Mouse (Mus musculus) layer of hippocampus, adult 8-10 months (tissue): ENCODE measurements around the gene Simc1. TPM values are rescaled to one million over a fixed set of nuclear protein-coding genes. Genes with fewer than 3 reads are reported as not detected.
A peak's percentile ranks its signal among the peaks of the same experiment; 100 is the strongest.
"Not testable (repeated sequence)": the region's sequence is repeated elsewhere in the genome, so short reads cannot be mapped to it uniquely, and the experiment has no call there.

Experiments
- DNase-seq, 2 experiments: peaks; one replicate each; pipeline ENCODE4 v3.0.0; 2022; ENCODE audit warnings: low spot score in 2 of 2
- total RNA-seq, 4 experiments: library from RNA; stranded (reverse); gene quantifications; 2 replicates each; pipeline ENCODE4 v1.2.4; 2022

Simc1 gene
- total RNA-seq, result 10 to 100 TPM; 14.1 to 17.7 (median 15.8) TPM

DNA sequence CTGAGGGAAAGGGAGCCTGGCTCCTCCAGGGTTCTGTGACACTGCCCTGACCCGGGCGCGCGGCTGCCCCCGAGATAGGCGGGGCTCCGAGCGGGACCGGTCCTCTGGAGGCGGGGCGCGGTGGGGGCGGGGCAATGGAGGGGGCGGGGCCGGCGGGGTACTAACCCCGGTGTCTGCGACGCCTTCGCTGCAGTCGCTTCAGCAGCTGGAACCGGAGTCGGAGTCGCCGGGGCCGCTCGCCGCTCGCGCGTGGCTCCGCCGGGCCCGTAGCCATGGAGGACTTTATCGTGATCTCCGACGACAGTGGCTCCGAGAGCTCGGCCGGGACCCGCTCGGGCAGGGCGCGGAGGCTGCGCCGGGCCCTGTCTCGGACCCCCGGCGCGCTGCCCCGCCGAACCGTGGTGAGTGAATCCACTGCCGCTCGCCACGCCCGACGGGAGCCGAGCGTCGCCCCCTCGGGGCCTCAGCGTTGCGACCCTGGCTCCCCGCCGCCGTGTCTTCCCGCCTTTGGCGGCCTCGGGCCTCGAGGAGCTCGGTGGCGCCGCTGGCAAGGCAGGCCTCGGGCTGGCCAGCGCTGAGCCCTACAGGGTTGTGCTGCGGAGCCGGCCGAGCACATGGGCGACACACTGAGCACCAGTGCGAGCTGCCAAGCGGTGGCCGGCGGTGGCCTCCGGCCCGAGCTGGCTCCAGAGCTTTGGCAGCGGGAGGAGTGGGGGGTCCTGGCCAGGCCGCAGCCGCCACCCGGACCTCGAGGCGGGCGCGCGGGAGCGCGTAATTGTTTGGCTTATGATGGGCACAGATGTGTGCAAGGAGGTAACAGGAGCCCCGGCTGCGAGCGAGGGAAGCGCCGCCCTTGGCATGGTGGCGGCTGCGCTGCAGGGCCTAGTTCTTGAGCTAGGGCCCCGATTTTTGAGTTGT is at the start of gene Simc1:
Simc1 (plus strand) TSS at position 176 of the 918 bp plus-strand sequence.
- DNase-seq, result peak; percentile 29 to 47

DNA sequence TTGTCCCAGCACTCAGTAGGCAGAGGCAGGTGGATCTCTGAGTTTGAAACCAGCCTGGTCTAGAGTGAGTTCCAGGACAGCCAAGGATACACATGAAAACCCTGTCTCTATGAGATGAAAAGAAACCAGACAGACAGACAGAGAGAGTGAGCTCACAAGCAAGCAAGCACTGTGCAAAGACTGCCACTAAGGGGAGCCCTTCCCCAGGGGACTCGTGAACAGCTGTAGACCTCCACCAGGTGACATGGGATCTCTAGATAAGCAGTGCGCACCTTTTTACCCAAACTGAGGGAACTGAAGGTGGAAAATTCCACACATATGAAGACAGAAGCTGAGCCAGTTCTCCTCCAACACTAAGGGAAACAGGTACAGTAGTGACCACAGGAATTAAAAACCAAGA is 46.5 kb upstream of the Simc1 start:
- DNase-seq, result no peak

DNA sequence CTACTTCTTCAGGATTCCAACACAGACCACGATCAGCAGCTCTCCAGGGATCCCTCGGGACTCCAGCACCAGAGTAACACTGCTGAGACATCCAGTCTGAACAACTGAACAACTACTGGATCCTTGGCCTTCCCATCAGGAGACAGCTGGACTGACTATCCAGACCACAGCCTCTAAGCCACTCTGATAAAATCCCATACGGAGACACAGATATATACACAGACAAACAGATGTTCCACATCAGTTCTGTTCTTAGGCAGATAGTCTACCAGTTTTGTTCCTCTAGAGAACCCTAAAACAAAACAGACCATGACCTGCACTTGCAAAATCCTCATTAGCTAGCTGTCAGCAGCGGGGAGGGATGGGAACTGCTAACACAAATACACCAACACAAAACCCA is 44.3 kb upstream of the Simc1 start:
- no peak for DNase-seq

DNA sequence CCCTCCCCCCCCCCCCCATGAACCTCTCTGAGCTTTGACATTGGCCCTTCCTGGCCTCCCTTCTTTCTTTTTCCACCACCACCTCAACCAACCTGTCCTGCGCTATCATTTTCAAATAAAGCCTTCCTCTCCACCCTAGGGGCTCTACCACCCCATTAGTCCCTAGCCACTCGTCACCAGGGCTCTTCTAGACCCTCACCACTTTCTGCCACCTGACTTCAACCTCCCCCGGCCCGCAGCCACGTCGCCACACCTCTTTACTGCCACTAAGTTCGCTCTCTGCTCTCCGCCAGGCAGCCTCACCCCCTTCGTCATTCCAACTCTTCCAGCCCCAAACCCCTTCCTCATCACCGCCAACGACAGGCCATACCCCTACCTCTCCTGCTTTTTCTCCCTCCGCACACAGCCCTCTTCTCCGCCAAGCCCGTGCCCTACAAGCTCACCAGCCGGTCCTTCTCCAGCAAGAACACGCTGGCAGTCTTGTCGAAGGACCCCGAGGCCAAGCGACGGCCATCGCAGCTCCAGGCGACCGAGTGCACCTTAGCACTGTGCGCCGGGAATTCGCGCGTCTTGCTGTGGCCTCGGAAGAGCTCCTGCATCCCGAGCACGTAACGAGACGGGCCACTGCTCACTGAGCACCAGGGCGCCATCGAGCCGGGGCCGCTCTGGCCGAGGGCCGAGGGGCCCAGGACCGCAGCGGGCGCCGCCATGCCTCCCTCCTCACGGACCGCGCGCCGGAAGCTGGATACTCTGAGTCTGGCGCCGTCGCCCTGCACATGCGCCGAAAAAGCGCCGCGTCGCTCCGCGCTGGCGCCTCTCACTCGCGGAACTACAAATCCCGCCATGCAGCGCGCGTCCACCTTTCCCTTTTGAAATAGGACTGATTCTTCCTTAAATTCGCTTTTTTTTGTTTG is 35.2 kb upstream of the Simc1 start, which contains the start of gene Thoc3:
Thoc3 (minus strand) TSS at position 752 of the 914 bp plus-strand sequence.
- DNase-seq, result peak; percentile 80 to 89

DNA sequence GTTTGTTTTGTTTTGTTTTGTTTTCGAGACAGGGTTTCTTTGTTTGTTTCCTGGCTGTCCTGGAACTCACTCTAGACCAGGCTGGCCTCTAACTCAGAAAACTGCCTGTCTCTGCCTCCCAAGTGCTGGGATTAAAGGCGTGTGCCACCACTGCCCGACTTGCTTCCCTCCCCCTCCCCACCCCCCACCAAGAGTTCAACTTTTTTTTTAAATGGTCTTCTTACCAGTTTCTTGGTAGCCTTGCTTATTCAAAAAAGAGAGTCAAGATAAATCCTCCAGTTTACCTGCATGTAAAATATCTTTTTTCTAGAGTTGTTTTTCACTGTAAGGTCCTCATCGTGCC is 34.6 kb upstream of the Simc1 start:
- DNase-seq, result no peak

DNA sequence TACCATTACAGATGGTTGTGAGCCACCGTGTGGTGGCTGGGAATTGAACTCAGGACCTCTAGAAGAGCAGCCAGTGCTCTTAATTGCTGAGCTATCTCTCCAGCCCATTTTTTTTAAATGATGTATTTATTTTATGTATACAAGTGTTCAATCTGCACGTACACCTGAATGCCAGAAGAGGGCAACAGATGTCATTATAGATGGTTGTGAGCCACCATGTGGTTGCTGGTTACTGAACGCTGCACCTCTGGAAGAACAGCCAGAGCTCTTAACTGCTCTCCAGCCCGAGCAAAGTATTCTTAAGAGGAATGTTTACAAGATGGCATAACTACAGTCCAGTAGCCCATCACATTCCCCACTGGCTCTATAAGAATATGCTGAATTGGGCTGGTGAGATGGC is 31.6 kb upstream of the Simc1 start:
- no peak for DNase-seq

DNA sequence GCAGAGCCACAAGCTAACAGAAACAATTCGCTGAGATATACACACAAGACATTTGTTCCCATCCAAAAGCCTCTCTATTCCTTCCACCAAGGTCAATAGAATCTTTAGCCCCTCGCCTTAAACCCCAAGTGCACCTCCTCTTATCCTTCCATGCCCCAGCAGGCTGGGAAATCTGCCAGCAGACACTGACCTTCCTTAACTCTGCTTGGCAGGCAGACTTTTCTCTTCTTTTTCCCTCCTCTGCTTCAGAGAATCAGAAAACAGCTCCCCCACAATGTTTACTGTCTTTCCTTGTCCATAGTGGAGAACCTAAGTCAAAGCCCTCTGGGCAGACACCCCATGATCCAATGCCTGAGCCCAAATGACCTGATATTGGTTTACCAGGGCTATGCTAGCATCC is 28.6 kb upstream of the Simc1 start:
- DNase-seq, result no peak

DNA sequence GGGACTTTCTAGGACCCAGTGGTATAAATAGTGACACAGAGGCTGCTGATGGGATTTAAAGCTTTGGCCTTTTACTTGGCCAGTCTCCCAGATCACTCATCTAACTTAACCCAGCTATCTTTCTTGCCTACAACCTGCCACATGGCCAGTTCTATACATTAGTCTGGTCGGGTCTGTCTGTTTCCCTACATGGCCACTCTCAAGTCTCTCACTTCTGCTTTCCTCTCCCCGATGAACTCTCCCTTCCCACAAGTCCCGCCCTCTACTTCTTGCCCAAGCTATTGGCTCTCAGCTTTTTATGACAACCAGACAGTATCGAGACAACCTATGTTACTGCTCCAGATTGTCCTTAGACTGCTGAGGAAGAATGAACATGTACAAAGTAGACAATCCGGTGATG is 27.9 kb upstream of the Simc1 start:
- no peak for DNase-seq

DNA sequence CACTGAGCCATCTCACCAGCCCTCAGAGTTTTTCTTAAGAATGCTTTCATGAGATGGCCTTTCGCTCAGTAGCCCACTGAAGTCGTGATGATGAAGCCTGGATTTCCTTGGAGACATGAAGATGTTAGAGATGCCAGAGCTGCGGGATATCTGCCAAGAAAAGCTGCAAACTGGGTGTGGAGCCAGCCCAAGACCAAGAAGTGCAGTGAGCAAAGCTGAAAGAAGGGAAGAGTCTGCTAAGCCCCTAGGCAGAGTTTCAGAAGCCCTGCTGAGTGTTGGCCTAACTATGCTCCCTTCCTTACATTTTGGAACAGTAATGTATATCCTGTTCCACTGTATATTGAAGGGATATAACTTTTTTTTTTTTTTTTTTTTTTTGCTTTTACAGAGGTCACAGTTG is 24.3 kb upstream of the Simc1 start:
- DNase-seq, result no peak

DNA sequence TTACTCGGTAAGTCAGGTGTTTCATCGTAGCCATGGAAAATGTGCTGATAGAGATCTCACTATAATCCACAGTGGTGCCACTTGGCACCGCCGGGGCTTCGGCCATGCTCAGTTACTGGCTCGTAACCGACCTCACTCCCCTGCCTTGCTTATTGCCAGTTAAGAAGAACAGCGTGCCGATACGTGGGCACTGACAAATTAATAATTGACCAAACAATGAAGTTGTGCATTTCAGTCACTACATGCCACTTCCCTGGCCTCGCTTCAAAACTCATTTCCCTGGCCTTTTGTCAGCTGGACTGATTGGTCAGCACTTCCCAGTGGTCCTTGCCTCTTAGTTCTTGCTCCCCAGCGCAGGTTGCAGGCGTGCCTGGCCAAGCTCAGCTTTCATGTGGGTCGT is 22.1 kb upstream of the Simc1 start:
- DNase-seq, result no peak

DNA sequence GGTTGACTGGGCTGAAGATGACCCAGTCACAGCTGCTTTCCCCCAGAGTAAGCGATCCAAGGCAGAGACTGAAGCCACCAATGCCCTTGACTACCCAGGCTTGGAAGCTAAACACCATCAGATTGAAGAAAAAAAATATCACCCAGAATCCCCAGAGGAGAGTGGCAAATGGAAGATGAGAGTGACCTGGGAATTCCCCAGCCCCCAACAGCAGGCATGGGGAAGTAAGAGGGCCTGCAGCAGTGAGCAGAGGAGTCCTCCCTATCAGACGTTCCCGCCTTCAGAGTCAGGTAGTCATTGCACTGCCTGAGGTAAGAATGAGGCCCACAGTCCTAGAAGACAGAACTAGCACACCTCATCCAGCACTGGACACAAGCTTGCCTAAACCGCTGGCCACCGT is 13.2 kb upstream of the Simc1 start:
- no peak for DNase-seq

DNA sequence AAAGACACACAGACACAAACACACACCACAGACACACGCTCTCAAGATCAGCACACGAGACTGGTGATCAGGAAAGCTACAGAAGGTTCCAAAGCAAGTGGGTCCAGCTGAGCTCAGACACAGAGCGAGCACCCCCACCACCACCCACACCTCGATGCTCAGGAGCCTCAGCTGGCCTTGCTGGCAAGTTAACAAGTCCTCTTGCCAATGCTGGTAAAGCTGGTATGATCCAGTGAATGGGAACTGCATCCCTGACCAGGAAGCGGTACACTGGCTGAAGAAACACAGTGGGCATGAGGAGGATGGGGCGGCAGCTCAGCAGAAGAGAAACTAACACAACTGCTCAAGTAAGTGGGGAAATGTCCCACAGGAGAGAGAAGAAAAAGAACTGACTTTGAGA is 12.2 kb upstream of the Simc1 start:
- DNase-seq, result no peak

DNA sequence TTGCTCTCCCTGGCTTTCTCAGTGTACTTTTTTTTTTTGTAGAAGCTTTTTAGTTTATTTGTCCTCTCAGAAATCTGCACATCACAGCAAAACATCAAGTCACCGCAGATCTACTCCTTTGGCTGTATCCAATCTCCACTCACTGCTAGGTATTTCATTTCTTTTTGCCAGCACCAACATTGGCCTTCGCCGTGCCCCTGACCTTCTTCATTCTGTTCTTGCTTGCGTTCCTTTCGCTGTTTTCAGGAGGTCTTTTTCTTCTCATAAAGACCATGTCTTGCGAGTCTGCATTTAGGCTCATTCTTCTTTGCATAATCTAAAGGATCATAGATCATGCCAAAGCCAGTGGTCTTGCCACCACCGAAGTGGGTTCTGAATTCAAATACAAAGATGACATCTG is 4.0 kb upstream of the Simc1 start:
- DNase-seq, result not testable (repeated sequence)

DNA sequence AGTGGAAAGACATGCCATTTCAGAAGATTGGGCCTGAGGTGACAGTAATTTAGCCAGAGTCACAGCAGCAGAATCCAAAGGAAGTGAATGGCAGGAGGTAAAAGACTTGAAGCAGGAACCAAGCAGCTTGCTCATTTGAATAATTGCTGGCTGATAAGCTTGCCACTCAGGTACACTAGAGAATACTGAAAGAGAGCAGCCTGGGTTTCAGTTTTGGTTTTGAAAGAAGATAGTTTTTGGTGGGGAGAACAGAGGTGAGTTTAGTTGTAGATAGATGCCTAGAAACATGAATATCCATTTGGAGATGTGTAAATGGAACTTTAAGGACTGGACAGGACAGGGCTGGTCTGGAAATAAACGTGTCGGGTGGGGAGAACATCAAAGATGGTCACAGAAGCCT is 2.2 kb upstream of the Simc1 start:
- no peak for DNase-seq

DNA sequence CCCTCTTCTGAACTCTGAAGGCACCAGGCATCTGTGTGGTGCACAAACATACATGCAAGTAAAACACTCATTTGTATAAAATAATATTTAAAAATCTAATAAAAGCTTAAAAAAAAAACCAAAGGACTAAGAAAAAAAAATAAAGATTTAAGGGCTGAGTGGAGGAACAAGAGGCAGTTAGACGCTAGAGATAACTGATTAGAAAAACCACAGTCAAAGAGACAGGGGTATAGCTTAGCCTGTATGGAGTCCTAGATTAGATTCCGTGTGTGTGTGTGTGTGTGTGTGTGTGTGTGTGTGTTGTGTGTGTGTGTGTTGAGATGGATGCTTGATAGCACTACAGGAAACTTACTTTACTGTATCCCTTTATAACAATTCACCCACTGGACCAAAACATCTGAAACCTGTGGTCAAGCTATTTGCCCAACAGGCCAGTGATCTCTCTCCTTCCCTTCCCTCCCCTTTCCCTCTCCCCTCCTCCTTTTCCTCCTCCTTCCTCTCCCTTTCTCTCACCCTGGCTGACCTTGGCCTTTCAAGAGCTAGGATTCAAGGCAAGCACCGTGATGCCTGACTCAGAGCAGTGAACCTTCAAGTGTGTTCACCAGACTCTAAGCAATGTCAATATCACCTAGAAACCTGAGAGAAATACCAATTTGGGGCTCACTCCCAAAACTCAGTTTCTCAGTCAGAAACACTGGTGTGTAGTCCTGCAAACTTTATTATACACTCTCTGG is 1.5 kb upstream of the Simc1 start:
- DNase-seq, result no peak

DNA sequence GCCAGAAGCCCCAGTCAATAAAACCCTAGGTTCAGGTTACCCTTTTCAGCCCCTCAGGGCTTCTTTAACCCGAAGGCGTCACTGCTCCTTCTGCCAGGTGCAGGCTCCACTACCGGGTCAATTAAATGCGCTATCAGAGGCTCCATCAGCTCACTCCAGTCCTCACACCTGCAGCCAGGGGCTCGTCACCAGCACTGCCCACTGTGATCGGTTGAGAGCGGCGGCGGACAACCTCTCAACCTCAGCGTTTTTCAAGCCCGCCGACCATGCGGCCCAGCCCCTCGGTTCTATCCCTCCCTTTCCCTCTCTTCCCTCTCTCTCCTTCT is 338 bp upstream of the Simc1 start:
- DNase-seq, result peak in 1 of 2 experiments; percentile 18

DNA sequence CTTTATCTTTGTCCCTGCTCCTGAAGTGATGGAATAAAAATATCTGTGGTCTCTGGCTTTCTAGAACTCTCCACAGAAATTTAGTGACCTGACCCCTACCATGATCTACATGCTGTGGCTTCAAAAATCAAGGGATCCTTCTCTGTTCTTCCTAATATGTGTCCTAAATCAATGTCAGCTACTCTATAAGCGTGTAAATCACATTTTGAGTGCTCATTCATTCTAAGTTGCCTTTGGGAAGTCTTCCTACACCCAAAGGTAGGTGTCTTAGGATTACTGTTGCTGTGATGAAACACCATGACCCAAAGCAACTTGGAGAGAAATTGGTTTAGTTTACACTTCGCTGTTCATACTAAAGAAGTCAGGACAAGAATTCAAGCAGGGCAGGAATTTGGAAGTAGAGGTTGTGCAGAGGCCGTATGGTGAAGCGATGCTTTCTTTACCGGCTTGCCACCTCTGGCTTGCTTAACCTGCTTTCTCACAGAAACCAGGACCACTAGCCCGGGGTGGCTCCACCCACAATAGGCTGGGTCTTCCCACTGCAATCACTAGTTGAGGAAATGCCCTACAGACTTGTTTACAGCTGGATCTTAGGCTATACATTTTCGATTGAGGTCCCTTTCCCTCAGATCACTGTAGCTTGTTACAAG is 1.2 kb downstream of the Simc1 start:
- DNase-seq, result no peak

DNA sequence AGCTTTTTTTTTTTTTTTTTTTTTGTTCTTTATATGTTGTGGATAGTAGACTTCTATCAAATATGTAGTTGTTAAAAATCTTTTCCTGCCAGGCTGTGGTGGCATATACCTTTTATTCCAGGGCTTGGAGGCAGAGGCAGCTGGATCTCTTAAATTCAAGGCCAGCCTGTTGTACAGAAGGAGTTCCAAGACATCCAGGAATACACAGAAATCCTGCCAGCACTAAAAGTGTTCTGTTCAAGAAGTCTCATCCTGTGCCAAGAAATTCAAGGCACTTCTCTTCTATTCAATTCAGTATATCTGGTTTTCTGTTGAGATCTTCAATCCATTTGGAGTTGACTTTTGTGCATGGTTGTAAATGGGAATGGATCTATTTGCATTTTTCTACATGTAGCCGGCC is 2.3 kb downstream of the Simc1 start:
- DNase-seq, result no peak

DNA sequence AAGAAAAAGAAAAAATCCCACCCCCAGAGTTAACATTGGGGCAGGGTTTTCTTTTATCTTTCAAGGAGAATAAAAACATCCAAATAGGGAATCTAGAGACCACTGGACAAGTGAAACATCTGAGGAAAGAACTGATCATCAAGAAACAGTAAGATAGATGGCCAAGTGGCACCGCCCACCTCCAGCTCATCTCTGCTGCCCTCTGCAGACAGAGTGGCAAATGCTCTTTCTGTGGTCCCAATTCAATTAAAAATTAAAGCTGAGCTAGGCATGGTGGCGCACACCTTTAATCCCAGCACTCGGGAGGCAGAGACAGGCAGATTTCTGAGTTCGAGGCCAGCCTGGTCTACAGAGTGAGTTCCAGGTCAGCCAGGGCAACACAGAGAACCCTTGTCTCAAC is 16.6 kb downstream of the Simc1 start:
- no peak for DNase-seq

DNA sequence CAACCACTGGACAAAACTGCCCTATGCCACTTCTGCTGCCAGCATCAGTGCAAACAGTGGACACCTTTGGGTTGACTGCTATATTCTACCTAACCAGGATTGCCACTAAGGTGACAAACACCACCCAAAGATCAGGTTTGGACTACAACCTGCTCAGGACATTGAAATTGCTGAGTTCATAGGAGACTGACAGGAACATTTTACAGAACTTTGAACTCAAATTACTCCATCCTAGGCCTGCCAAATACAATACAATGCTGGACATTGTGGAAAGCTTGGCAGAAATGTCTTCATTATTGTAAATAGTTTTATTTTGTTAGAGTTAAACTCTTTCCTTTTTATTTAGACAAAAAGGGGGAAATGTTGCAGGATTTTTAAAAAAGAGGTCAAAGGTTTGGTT is 17.6 kb downstream of the Simc1 start:
- DNase-seq, result no peak

DNA sequence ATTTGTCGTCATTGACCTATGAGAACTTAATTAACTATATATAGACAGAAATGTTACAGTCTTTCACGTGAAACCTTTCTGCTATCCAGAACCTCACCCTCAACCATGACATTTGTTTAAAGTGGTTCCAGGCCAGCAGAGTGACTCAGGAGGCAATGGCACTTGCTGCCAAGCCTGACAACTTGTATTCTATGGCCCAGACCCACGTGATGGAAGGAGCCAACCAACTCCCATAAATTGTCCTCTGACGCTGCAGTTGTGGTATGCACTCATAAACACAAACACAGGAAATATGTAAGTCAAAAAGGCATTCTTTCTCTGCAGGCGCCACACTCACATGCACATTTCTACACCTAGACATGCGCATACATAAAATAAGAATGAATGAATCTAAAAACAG is 23.6 kb downstream of the Simc1 start:
- no peak for DNase-seq
